ENCODE assay signal across 9 mouse cellular contexts in the genomic region with DNA sequence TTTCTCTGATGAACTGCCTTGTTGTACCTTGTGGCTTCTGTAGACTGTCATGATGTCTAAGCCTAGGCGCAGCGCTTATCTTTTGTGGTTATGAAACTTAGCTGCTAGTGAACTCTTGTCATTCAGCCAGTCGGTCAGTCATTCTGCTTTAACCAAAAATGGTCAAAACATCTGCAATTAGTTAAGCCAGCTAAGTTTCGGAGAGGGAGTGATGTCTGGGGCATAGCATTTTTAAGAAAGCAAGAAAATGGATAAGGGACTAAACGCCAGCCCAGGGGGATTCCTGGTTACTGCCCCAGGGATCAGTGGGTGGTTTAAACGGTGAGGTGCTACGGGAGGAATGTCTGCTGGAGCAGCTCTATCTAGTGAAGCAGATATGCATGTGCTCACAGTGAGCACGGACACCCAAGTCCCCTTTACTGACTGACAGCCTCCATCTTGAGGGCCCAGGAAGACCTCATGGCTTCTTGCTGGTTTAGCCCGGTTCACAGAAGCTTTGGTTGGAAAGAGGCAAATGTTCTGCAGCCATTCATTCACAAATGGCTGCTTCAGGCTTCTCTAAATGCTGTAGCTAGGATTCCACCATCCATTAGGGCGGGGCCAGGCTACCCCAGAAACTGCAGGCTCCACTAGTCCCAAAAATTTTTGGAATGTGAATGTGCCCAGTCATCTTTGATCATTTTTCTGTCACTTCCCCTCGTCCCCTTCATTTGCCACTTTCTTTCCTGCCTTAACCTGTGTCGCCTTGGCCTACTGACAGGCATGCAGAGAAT. TPM values are rescaled to one million over a fixed set of nuclear protein-coding genes. Genes with fewer than 3 reads are reported as not detected.
DNase-seq lines count a peak whose midpoint lies in the region; ATAC-seq and TF ChIP-seq lines count a peak whose summit lies in the region.
"Had no signal": no experiment of that assay in that cellular context is flagged by ENCODE, and none has a peak within 500 bp of the region (broad histone marks: within the 10 kb centered on the region; RNA-seq: fewer than 3 reads in every experiment).

No protein-coding gene starts in this region.

- ATAC-seq in hindbrain, embryonic 14.5 days (ENCODE audit: low FRiP score): no peak
- no peak for ATAC-seq in hindbrain, postnatal 0 days

- peaks cover 54% of the 10 kb centered on the region for H3K4me1 ChIP-seq in hindbrain, embryonic 10.5 days (replicated peaks)
- peaks cover 38% of the 10 kb centered on the region for H3K4me1 ChIP-seq in hindbrain, embryonic 14.5 days (replicated peaks; ENCODE audit: control insufficient read depth, insufficient read depth, low read length)
- no peaks in the 10 kb centered on the region for H3K4me1 ChIP-seq in spleen, adult 2 months (ENCODE audit: control insufficient read depth, insufficient read depth, insufficient read length)
- peaks cover 20% of the 10 kb centered on the region for H3K4me1 ChIP-seq in hindbrain, postnatal 0 days (ENCODE audit: insufficient read depth, low read length)

- no peak for DNase-seq in hindbrain, embryonic 10.5 days (ENCODE audit: low spot score)
- no peak for DNase-seq in hindbrain, embryonic 14.5 days (ENCODE audit: low spot score)
- DNase-seq in spleen, adult 2 months (ENCODE audit: low read depth in 1 of 2, low spot score in 2 of 2): no peak
- DNase-seq in spleen, adult 18-20 months: no peak
- DNase-seq in heart, adult 9 months (ENCODE audit: low spot score in 2 of 2): peak; percentile 71 to 77
- no peak for DNase-seq in cerebellum, adult 8-10 months
- no peak for DNase-seq in hindbrain, postnatal 0 days (ENCODE audit: low spot score)
- DNase-seq: layer of hippocampus, adult 9-11 months had no signal

- H3K9me3 ChIP-seq in hindbrain, embryonic 10.5 days: no peaks in the 10 kb centered on the region
- H3K9me3 ChIP-seq in hindbrain, embryonic 14.5 days (ENCODE audit: control insufficient read depth, low read length): no peaks in the 10 kb centered on the region
- no peaks in the 10 kb centered on the region for H3K9me3 ChIP-seq in hindbrain, postnatal 0 days (ENCODE audit: low read length)

- peak overlapping the region; percentile 50; the same call in 1 of the 2 replicates for H3K27ac ChIP-seq in hindbrain, embryonic 10.5 days
- H3K27ac ChIP-seq in hindbrain, embryonic 14.5 days: no peak overlapping the region; the same call in 1 of the 2 replicates
- H3K27ac ChIP-seq in spleen, adult 2 months (ENCODE audit: insufficient read depth, low read length): peak overlapping the region; percentile 47; the same call in 1 of the 2 replicates
- no peak overlapping the region for H3K27ac ChIP-seq in hindbrain, postnatal 0 days

- H3ac ChIP-seq in myocyte (ENCODE audit: control insufficient read depth, insufficient read length): no peak overlapping the region

- 76% methylated on average over 12 of the region's 12 CpGs for WGBS in hindbrain, embryonic 10.5 days
- 81% methylated on average over 12 of the region's 12 CpGs for WGBS in hindbrain, embryonic 14.5 days
- WGBS in spleen, adult 2 months: 79% methylated on average over 12 of the region's 12 CpGs
- 76% methylated on average over 12 of the region's 12 CpGs for WGBS in hindbrain, postnatal 0 days

- H3K4me3 ChIP-seq in hindbrain, embryonic 10.5 days: no peak overlapping the region
- no peak overlapping the region for H3K4me3 ChIP-seq in hindbrain, embryonic 14.5 days (replicated peaks; ENCODE audit: low read length)
- H3K4me3 ChIP-seq in spleen, adult 2 months (ENCODE audit: extremely low read depth, insufficient read depth, insufficient read length): no peak overlapping the region
- H3K4me3 ChIP-seq in myocyte: peak overlapping the region; percentile 4
- H3K4me3 ChIP-seq in hindbrain, postnatal 0 days (ENCODE audit: low read length): no peak overlapping the region

- H3K79me2 ChIP-seq in myocyte (ENCODE audit: control insufficient read depth, insufficient read depth): peaks cover 49% of the 10 kb centered on the region

- no peak overlapping the region for H3K9ac ChIP-seq in hindbrain, embryonic 14.5 days
- no peak overlapping the region for H3K9ac ChIP-seq in hindbrain, postnatal 0 days (replicated peaks; ENCODE audit: low read length)

- H3K36me3 ChIP-seq in hindbrain, embryonic 10.5 days: peaks cover 62% of the 10 kb centered on the region
- no peaks in the 10 kb centered on the region for H3K36me3 ChIP-seq in hindbrain, embryonic 14.5 days (replicated peaks; ENCODE audit: control insufficient read depth, insufficient read depth)
- H3K36me3 ChIP-seq in spleen, adult 2 months (ENCODE audit: control insufficient read depth, insufficient read depth, low read length): no peaks in the 10 kb centered on the region
- H3K36me3 ChIP-seq in myocyte (ENCODE audit: control insufficient read depth, insufficient read depth): peaks cover 24% of the 10 kb centered on the region
- H3K36me3 ChIP-seq in hindbrain, postnatal 0 days (ENCODE audit: insufficient read depth, low read length): no peaks in the 10 kb centered on the region

- TF ChIP-seq POLR2A in spleen, adult 2 months (IDR thresholded peaks at IDR 0.05; ENCODE audit: low read depth, low read length): no peak
- TF ChIP-seq POLR2A in myocyte (IDR thresholded peaks at IDR 0.05; ENCODE audit: insufficient read length, low read depth): no peak

- no peak overlapping the region for H3K4me2 ChIP-seq in hindbrain, embryonic 14.5 days (replicated peaks)
- H3K4me2 ChIP-seq in myocyte (ENCODE audit: low read depth): peak overlapping the region; percentile 88
- no peak overlapping the region for H3K4me2 ChIP-seq in hindbrain, postnatal 0 days (ENCODE audit: low read depth, low read length)

- H3K27me3 ChIP-seq in hindbrain, embryonic 10.5 days (ENCODE audit: insufficient read depth, poor library complexity, severe bottlenecking): no peaks in the 10 kb centered on the region
- H3K27me3 ChIP-seq in hindbrain, embryonic 14.5 days (ENCODE audit: control insufficient read depth, insufficient read depth, low read length): no peaks in the 10 kb centered on the region
- no peaks in the 10 kb centered on the region for H3K27me3 ChIP-seq in spleen, adult 2 months (ENCODE audit: control insufficient read depth, insufficient read depth, low read length)
- H3K27me3 ChIP-seq in myocyte (ENCODE audit: control insufficient read depth, insufficient read depth, insufficient read length): no peaks in the 10 kb centered on the region
- H3K27me3 ChIP-seq in hindbrain, postnatal 0 days (ENCODE audit: insufficient read depth, low read length): no peaks in the 10 kb centered on the region

- TF ChIP-seq CTCF in spleen, adult 2 months (IDR thresholded peaks at IDR 0.05; ENCODE audit: extremely low read depth, insufficient read depth, insufficient read length, insufficient replicate concordance): no peak
- TF ChIP-seq CTCF in hindbrain, postnatal 0 days (IDR thresholded peaks at IDR 0.05; ENCODE audit: low read depth): no peak

TF ChIP-seq in myocyte, 11 proteins besides CTCF, POLR2A, EP300 and RAD21:
- TF ChIP-seq POLR2AphosphoS2 (IDR thresholded peaks at IDR 0.05; ENCODE audit: insufficient read length, low read depth): no peak
- no peak for TF ChIP-seq REST (IDR thresholded peaks at IDR 0.05; ENCODE audit: insufficient read depth, insufficient read length)
- no peak for TF ChIP-seq MYOG (IDR thresholded peaks at IDR 0.05; ENCODE audit: control insufficient read depth in 1 of 3, insufficient read depth in 1 of 3, insufficient read length in 2 of 3, low read depth in 2 of 3)
- TF ChIP-seq SRF (IDR thresholded peaks at IDR 0.05; ENCODE audit: control insufficient read depth, insufficient read length, low read depth): peak; percentile 92
- TF ChIP-seq MAX (IDR thresholded peaks at IDR 0.05; ENCODE audit: low read depth): no peak
- no peak for TF ChIP-seq USF1 (IDR thresholded peaks at IDR 0.05; ENCODE audit: low read depth)
- TF ChIP-seq TCF12 (IDR thresholded peaks at IDR 0.05; ENCODE audit: insufficient read depth, poor library complexity, severe bottlenecking): peak; percentile 7
- no peak for TF ChIP-seq TCF3 (IDR thresholded peaks at IDR 0.05; ENCODE audit: insufficient read length, low read depth)
- TF ChIP-seq CEBPB (IDR thresholded peaks at IDR 0.05; ENCODE audit: insufficient read depth, poor library complexity, severe bottlenecking): 0 out of 2 replicates have a peak, but pooled peaks have one; percentile 16
- no peak for TF ChIP-seq E2F4 (IDR thresholded peaks at IDR 0.05; ENCODE audit: insufficient read depth)

RNA-seq across cellular contexts. Expression of a gene that starts 13.5 kb away (rescaled TPM):
- 170 and 178 TPM in 2 replicates for polyA plus RNA-seq in hindbrain, embryonic 10.5 days (2016; fragmentation: Nextera tagmentation; extraction: Ambion mirVana)
- polyA plus RNA-seq in hindbrain, embryonic 14.5 days (2014; fragmentation: Nextera tagmentation; extraction: Ambion mirVana): 111 and 126 TPM in 2 replicates
- polyA plus RNA-seq in spleen, adult 2 months (2012; rRNA removed): 10.3 and 11.5 TPM in 2 replicates
- 134 TPM for polyA plus RNA-seq in myocyte (2012; fragmentation: generic; extraction: Trizol)
- total RNA-seq in hindbrain, postnatal 0 days (2014; rRNA removed): 53.1 and 53.5 TPM in 2 replicates
- 71.5 and 71.8 TPM in 2 replicates for polyA plus RNA-seq in hindbrain, postnatal 0 days (2015; fragmentation: Nextera tagmentation; extraction: Ambion mirVana)

Comparison
In these comparisons a context has a peak if more than half of its experiments do, and no peak if none do; other contexts are left out.
1. H3K27ac ChIP-seq: peak in hindbrain, embryonic 10.5 days (single experiment) and spleen, adult 2 months (single experiment); none in hindbrain, embryonic 14.5 days (single experiment) and hindbrain, postnatal 0 days (single experiment).
2. DNase-seq: peak in heart, adult 9 months (2 of 2); none in hindbrain, embryonic 10.5 days (single experiment), hindbrain, embryonic 14.5 days (single experiment), spleen, adult 2 months (0 of 2), spleen, adult 18-20 months (0 of 2), cerebellum, adult 8-10 months (single experiment) and hindbrain, postnatal 0 days (single experiment).